Mouse (Mus musculus) urinary bladder, postnatal 36 days (tissue): Measurements from ENCODE around the gene Rnf4.

Experiments used
- DNase-seq, 2 experiments: peaks; one replicate each; pipeline ENCODE4 v3.0.0; 2022; ENCODE audit warnings: low spot score in 2 of 2, mixed read lengths in 1 of 2

The Rnf4 gene

DNA sequence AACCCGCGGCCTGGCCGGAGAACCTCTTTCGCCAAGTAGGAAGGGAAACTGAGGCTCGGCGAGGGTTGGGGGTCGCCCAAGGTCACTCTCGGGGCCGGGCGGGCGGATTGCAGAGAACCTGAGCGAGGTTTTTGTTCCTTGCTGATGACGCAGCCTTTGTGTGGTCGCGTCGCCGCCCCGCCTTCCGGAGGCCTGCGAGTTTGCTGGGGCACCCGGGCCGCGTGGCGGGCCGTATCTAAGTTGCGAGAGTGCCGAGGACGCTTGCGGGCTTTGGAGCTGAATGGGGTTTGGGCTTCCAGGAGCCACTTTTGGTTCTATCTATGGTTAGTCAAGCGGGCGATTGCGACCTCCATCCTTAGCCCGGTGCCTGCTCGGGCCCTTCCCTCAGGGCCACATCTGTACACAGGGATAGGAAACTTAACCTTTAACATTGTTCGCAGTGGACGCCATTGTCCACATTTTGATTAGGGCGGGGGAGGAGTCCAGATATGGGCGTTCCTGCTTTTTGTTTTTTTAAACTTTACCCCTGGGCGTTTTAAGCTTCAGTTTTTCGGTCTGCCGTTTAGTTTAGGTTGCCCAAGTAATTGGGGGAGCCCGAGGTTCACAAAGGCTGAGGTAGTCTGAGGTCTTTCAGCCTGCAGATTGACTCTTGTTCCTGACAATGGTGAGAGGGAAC is 824 bp downstream of the Rnf4 start:
- DNase-seq, result peak; percentile 44 to 58

DNA sequence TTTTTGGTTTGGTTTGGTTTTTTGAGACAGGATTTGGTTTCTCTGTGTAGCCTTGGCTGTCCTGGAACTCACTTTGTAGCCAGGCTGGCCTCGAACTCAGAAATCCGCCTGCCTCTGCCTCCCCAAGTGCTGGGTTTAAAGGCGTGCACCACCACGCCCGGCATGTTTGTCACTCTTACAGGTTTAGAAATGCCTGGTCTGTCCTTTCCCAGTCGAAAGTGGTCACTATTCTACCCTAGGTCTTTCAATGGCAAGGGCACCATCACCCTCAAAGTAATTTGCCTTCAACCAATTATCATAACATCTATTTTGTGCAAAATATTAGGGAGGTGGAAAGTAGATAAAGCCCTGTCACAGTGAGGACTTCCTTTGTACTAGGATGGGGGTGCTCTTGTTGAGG is 4.2 kb downstream of the Rnf4 start:
- DNase-seq, result no peak

DNA sequence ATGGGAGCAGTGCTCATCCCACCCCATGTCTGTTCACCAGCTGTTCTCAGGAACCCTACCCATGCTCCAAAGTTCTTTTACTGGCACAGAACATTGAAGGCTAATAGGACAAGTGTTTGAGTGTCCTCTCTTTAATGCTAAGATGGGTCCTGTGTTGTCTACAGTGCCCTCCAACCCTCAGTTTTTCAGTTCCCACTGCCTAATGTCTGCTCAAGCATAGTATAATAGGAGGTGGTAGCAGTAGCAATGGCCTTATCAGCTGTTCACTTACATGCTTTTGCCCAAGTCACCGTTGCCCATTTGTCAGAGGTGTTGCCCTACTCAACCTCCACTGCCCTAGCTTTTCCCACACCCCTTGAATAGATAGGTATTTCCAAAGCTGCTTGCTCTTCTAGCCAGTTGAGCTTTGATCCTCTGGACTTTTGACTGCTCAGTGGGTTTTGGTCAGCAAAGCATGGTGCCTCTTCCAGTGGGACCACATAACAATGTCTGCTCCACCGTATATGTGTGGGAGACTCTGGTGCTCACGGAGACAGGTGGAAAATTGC is 16.1 kb downstream of the Rnf4 start:
- DNase-seq, result no peak

DNA sequence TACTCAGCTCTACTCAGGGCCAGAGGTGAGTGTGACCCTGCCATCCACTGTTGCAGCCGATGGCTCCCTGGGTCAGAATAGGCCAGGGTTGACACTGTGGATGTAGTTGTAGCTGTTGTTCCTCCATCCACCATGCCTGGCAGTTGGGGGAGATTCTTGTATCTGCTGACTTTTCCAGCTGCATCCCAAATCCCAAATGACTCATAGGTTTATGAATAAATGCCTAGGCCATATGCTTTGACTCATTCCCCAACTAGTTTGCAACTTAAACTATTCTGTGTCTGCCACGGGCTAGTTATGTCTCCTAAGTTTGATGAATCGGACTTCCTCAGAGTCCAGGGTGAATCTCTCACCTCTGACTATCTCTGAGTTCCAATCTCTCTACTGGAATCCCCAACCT is 24.2 kb downstream of the Rnf4 start:
- no peak for DNase-seq

DNA sequence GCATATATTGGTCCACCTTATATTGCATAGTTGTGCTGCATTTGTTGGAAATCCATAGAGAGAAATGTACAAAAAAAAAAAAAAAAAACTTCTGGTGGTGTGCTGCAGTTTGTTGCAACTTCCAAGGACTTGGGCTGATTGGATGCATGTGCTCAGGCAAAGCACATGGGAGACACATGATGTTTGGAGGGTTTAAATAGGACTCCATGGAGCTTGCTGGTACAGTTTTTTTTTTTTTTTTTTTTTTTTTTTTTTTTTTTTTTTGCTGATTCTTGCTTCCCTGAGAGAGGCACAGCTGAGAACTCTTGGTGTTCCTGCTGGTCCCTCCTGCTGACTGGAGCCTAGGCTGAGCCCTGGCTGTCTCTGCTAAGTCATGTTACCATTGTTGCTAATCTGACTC is 27.0 kb downstream of the Rnf4 start:
- no peak for DNase-seq

DNA sequence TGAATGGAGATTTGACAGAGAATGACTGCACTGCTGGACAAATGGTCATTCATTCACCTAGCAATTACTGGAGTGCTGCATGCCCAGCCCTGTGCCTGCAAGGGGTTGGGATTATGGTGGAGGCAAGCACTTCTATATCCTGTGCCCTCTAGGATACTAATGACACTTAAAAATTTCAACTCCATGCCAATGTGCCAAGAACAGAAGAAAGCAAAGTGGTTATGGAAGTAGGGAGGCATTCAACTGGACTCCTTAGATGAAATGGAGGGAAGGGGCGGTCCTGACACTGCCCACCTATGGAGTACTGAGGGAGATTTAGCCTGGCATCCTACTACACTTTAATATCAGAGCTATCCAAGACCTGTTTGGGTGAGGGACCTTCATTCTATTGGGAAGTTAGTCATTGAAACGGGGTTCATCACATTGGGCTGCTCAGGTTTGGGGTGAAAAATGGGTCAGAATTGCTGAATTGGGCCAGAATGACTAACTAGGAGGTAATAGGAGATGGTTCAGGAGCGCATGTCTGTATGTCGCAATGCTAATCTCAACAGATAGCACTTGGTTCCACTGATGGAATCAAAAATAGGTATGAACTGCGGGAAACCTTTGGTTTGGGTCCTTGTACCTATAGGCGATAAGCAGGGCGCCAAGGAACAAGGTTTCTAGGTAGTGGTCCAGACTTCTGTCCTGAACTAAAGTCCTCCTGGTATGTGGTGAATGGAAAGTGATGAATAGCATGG is 32.6 kb downstream of the Rnf4 start:
- DNase-seq, result no peak

DNA sequence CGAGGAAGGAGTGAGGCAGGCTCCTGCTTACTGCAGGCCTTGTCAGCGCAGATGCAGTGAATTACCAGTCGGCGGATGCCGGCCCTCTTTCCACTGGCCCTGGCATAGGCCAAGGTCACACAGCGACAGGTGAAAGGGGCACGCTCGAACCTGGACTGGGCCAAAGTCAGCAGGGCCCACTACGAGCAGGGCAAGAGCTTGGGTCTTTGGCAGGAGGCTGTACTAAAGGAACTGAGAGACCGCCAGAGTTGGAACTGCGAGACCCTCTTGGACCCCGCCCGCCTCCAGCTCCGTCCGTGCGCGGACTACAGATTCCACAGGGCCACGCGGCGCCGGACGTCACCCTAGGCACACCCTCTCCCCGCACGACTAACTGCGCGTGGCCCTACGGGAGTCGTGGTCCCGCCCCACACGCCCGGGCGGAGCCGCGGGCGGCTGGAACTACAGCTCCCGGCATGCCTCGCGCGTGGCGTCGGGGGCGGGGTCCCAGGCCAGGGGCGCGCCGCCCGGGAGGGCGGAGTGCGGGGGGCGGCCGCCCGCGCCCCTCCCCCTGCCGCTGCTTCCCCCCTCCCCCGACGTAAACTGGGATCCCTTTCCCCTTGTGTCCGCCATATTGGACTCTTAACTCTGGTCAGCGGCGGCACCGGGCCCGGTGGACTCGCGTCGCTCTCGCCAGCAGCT is 33.4 kb downstream of the Rnf4 start, which contains the start of gene Fam193a:
Gene Fam193a (plus strand): TSS at position 593 of the 681 bp plus-strand sequence.
- peak; percentile 95 to 96 for DNase-seq

DNA sequence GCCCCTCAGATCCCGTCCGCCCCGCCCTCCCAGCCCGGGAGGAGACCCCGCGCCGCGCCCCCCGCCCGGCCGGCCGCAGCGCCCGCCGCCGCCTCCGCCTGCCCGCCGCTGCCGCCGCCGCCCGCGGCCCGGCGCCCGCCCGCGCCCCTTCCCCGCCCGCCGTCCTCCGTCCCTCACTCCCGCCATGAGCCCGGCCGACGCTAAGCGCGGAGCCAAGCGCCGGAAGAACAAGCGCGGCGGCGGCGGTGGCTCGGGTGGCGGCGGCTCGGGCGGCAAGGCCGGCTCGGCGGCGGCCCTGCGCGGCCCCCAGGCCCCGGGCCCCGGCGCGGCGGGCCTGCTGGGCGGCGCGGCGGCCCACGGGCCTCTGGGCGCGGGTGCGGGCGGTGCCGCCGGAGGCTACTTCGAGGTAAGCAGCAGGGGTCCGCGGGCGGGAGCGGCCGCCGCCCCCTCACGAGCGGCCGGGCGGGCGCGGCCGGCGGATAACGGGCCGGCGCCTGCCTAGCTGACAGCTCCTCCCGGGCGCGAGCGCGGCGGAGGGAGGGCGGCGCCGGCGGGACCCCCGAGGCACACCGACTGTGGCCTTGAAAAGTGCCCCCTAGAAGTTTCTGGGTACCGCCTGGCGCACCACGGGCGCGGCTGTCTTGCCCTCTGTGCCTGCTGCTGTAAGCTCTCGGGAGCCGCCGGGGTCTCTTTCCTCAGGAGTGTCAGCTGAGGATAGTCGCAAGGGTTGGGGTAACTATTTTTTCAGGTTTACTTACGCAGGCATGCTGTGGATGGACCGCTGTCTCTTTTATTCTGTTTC is 34.1 kb downstream of the Rnf4 start:
- peak; percentile 16 to 28 for DNase-seq

DNA sequence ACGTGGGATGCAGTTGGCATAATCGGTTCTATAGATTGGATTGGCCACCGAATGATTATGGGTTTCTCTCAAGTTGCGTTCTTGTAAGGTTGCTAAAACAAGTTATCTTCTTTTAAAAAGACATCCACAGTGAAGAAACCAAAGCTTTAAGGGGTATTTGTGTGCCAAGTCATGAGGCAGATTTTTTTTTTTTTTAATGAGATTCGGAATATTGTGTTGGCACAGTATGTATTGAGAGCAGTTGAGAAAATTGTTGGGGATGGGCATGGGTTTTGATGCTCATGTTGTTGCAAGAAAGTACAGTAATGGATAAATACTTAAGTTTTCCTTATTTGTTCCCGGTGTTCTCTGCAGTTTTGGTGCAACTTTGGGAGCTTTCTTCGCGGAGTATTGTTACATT is 34.8 kb downstream of the Rnf4 start:
- no peak for DNase-seq

DNA sequence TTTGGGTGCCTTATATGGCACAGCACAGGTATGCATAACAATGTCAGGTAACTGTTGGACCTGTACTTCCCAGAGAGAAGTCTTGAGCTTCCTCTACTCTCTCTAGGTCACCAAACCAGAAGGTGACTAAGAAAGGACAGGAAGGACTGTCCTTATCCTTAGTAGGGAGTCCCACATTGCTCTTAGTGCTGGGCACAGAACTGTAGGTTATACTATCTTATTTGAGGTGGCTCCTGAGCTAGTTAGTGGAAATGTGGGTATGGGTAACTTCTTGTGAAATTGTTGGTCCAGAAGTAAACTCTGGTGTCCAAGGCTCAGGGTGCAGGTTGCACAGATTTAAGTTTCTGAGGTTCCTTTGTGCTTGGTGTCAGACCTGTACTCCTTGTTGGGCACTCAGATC is 36.1 kb downstream of the Rnf4 start:
- DNase-seq, result no peak

DNA sequence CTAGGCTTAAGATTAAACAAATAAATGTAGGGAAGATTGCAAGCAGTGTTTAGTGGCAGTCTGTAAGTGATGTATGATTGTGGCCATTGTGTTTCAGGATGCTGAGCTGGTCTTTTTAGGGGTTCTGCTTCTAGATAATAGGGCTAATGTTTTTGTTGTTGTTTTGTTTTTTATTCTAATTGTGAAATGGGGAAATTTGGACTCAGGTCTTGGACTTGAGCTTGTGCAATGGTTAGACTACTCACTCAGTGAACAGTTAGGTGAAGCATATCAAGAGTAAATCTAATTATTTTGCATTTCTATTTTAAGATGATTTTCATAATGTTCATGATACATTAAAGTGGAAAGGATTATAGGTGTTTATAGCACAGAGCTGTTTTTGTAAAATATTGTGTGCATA is 36.5 kb downstream of the Rnf4 start:
- DNase-seq, result no peak

DNA sequence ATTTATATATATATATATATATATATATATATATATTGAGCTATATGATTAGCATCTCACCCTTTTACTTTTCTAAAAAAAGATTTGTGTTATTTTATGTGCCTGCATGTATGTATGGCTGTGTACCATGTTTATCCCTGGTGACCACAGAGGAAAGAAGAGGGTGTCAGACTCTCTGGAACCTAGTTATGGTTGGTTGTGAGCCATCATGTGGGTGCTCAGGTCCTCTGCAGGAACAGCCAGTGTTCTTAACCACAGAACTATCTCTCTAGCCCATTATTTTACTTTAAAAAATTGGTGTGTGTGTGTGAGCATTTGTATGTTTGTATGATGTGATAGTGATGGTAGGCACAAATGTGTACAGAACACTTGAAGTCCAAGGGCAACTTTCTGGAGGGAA is 42.7 kb downstream of the Rnf4 start:
- no peak for DNase-seq

DNA sequence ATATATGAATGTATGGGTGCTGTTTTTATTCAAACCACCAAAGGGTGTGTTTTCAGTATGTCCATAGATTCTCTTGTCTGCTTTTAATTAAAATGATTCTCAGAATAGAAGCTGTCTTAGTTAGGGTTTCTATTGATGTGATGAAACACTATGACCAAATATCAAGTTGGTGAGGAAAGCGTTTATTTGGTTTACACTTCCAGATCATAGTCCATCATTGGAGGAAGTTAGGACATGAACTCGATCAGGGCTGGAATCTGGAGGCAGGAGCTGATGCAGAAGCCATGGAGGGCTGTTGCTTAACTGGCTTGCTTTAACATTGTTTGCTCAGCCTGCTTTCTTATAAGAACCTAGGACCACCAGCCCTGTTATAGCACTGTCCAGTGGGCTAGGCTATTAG is 45.6 kb downstream of the Rnf4 start:
- DNase-seq, result no peak

DNA sequence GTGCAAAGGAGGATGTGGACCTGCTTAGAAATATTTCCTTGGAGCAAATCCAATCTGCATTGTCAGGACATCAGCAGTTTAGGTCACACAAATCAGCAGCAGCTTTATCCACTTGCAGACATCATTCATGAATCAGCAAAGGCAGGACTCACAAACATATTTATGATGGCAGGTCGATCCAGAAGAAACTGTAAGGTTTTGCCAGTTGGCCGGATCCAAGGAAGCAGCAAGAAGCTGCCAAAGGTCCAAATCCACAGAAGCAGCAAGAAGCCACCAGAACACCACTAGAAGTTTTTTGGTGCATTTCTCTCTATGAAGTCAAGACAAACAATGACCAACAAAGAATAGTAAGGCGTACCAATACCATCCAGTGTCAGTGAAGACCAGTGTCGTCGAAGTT is 49.5 kb downstream of the Rnf4 start:
- DNase-seq, result no peak

DNA sequence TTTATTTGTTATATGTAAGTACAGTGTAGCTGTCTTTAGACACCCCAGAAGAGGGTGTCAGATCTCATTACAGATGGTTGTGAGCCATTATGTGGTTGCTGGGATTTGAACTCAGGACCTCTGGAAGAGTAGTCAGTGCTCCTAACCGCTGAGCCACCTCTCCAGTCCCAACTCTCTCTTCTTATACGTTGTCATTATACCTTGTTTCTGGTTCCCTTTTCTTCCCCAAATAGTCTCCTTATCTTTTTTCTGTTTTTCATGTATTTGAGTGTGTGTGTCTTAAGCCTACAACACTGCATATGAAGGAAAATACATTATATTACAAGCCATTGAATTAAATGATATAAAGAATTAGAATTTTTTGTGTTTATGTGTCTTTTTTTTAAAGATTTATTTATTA is 50.7 kb downstream of the Rnf4 start:
- DNase-seq, result no peak

DNA sequence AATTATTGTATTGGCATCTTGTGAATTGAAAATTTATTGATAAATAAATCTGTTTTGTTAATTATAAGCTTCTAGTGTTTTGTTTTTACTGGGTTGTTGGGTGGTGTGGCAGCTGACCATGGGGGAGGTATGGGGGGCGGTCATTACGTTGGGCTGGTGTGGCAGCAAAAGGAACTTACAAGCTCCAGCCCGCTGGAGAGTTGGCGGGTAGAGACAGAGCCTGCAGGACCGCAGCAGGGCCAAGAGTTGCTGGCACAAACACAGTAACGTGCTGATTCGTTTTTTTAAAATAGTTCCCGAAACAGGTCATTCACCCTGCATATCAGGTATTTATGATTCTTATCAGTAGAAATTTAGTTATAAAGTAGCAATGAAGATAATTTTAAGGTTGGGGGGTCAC is 57.2 kb downstream of the Rnf4 start:
- no peak for DNase-seq

DNA sequence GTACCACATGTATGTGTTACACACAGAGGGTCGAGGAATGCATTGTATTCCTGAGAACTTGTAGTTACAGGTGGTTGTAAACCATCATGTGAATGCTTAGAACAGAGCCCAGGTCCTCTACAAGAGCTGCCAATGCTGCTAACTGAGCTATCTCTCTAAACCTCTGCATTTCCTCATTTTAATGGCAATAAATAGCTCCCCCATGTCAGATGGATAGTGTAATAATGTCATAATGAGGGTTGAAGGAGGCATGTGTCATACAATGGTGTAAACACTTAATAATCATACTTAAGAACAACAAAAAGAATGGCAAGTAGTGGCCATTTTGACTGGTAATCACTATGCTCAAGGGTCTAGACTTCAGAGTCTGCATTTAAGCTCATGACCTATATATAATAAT is 59.3 kb downstream of the Rnf4 start:
- DNase-seq, result no peak

DNA sequence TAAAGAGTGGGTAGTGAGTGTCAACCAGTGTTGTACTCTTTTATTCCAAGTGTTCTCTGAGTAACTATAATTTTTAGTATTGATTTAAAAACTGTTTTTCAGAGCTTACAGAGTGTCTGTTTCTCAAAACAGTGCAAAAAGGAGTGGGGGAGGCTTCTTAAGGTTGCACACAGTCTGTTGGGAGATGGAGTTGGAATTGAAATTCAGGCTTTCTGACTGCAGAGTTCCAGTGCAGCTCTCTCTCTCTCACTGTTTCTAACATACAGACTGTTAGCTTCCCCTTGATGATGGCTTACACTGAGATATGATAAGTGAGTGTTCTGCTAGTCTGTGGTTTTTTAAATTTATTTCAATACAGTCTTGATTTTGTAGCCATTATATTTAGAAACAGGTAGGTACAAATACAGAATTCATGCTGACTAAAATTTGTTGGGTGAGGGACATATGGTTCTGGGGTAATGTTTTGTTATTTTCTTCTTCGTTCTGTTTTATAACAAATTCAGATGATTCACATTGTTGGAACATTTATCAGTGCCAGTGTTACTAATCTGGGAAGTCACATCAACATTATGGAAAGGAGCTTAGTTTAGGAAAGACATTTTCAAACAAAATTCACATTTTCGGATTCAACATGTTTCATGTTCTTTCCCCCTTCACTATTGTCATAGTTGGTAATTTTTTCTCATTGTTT is 59.9 kb downstream of the Rnf4 start:
- DNase-seq, result no peak

DNA sequence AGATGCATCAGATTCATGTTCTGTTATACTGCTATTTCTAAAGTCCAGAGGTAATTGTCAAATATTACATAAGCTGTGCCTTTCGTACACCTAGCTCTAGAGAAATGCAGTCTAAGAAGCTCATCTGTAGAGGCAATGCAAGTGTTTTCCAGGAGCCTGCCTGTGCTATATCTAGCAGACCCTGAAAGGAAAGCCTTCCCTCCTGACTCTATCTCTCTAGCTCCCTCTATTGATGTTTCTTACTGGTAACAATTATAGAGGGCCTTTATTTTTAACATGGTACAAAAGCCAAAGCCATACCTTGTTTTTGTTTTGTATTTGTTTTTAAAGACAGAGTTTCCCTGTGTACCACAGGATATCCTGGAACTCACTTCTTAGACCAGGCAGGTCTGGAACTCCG is 61.8 kb downstream of the Rnf4 start:
- DNase-seq, result no peak

DNA sequence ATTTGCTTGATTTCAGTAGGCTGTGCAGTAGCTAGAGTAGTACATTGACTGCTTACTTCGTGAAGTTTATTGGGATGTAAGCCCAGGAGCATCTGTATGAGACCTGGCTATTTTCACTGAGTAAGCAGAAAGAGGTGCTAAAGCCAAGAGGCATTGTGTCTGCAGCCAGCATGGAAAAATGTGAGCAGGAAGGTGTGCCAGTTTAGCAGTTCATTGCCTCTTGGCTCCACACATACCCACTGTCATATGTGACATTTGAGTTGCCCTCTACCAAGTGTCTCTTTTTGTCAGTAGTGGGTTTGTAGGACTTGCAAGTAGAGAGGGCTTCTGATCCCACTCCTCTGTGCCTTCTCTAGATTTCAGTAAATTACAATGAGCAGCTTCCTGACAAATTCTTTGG is 62.2 kb downstream of the Rnf4 start:
- no peak for DNase-seq
